Mouse (Mus musculus) cerebellum, adult (tissue): Measurements from ENCODE around the gene Wnt7a.

Source experiments
- ATAC-seq: cut with Nextera tagmentation; 2 replicates; pipeline ENCODE4 v1.9.2; 2017; ENCODE audit warnings: mild to moderate bottlenecking, moderate library complexity, mixed read lengths; ENCODE audit not compliant: insufficient number of reproducible peaks, low FRiP score, low TSS enrichment

The Wnt7a gene

DNA sequence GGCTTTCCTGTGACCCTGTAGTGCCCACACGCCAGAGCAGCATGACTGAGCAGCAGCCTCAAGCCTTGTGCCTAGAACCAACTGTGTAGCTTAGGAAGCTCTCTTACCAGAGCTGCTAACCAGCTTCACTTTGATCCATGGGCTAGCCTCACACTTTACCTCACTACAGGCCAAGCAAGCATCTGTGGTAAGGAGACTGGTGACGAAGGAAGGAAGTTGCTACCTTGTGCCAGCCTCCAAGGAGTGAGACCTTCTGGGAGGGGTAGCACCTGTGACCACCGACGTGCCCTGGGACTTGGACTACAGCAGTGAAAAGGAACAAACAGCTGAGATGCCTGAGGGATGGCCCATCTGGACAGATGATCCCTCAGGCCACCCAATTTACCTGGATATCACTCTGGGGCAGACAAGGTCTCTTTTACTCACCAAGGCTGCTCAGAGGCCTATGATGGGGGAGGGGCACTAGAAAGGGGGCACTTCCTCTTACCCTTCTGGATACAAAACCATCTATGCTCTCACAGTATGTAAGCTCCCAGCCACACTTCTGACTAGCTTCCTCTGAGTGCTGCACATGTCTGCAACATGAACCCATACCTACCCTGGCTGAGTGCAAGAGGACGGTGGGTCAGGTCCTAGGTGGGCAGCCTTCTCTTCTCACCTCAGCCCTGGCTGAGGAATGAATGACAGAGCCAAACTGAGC lies 18.5 kb downstream of the Wnt7a start:
- no peak for ATAC-seq

GRCm38 (mm10) chr6:91389141-91389540 lies 22.0 kb downstream of the Wnt7a start:
- no peak for ATAC-seq

DNA sequence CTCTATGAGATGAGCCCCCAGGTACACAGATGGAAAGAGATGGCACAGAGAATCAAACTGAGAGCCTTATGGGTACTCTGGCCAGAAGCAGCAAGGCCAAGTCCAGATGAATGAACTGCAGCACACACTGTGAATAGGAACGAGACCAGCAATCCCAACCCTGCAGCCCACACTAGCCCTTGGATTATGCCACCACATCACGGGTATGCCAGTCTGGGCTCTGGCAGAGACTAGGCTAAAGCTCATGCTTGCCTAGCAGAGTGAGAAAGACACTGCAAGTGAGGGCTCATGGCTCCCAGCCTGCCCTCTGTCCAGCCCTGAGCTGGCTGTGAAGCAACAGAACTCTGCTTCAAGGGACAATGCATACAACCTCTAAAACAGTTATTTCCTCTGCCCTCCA lies 26.7 kb downstream of the Wnt7a start:
- no peak for ATAC-seq

GRCm38 (mm10) chr6:91383871-91384270 lies 27.3 kb downstream of the Wnt7a start:
- no peak for ATAC-seq

DNA sequence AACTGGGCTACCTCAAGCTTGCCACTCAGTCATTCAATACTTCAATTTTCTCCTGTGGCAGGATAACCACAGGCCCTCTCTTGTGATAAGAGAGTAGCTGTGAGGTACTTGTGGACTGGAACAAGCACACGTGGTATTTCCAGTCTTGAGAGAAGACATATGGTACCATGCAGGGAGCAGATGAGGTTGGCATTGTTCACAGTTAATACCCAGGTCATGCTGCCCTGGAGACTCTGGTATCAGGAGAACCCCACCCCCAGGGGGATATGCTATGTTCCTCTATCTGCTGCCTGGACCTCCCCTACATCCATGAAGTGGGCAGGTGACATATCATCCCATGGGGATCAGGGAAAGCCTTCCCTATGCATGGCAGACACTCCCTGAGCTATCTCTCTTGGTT lies 27.9 kb downstream of the Wnt7a start:
- peak; percentile 60 for ATAC-seq

DNA sequence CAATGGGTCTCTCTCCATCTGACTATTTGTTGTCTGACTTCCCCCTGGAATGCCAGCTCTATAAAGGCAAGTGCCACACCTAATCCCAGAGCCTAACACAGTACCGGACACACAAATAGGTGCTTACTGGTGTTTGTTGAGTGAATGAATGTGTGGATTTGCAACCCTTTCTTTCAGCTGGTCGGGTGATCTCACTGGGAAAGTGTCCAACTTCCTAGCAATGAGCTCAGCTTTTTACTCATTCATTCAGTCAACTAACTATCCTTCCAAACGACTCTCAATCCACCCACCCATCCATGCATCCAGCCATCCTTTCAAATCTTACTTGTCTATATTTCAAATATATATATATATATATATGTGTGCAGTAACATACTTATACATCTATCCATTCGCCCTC lies 31.3 kb downstream of the Wnt7a start:
- no peak for ATAC-seq

GRCm38 (mm10) chr6:91379266-91379665 lies 31.9 kb downstream of the Wnt7a start:
- ATAC-seq: no peak

DNA sequence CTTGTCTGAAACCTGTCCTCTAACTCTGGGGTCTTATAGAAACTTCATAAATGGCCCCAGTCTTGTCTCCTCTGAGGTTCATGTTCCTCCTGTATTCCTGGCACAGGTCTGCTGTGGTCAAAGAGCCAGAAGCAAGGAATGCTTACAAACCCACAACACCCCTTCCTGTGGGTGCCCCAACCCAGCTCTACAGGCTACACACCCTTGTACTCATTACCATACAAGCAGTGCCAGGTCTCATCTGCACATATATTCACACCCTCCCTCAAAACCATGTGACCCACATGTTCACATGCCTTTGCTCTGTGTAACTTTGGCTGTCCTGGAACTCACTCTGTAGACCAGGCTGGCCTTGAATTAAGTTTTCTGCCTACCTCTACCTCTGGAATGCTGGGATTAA lies 38.2 kb downstream of the Wnt7a start:
- ATAC-seq: no peak

GRCm38 (mm10) chr6:91372586-91372971 lies 38.6 kb downstream of the Wnt7a start:
- no peak for ATAC-seq

DNA sequence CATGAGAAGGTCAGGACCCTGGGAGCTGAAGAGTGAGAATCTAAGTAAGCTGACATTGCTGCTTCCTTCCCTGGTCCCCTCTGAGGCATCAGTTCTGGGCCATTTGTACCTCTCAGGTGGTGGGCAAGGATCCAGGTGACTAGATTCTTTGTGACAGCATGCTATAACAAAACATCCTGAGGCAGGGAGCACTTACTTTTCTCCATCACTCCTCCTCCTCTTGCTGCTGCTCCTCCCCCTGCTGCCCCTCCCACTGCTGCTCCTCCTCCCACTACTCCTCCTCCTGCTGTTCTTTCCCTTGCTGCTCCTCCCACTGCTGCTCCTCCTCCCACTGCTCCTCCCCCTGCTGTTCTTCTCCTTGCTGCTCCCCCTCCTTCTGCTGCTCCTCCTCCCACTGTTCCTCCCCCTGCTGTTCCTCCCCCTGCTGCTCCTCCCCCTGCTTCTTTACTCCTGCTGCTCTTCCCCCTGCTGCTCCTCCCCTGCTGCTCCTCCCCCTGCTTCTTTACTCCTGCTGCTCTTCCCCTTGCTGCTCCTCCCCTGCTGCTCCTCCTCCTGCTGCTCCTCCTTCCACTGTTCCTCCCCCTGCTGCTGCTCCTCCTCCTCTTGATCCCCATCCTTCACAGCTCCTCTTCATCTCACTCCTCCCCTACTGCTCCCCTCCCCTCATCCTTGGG lies 39.1 kb downstream of the Wnt7a start:
- no peak for ATAC-seq

GRCm38 (mm10) chr6:91366781-91367180 lies 44.4 kb downstream of the Wnt7a start:
- ATAC-seq: no peak

DNA sequence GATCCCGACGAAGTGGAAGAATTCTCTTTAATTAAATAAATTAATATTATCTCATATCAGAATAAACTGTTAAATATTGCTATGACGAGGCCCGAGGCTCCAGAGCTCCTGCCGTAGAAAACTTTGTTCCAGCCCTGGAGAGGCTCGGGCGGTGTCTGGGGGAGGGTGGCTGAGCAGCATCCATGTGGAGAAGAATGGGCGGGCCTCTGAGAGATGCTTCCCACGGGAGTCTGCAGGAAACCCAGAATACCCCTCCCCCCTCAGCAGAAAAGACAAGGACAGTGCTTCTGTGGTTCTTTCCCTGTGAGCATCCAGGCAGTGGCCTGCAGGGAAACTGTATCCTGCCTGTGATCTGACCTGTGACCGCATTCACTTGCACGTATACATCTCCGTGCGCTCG lies 45.7 kb downstream of the Wnt7a start:
- ATAC-seq: no peak

DNA sequence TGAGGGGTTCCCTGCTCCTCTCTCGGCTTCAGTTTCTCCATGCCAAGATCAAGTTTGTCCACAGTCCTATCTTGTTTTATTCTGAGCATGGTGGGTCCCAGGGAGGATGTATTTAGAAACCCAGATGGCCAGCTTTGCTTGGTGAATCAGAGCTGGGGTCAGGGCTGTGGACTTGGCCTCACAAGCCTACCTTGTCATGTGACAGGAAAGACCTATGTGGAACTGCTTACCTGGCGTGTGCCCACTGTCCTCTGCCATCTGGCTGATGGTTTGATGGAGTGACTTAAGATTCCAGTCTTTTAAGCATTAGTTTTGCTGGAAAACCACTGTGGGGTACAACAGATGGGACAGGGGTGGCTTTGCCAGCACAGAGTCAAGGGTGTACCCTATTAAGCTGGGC lies 48.4 kb downstream of the Wnt7a start:
- ATAC-seq: no peak

GRCm38 (mm10) chr6:91360998-91361397 lies 50.2 kb downstream of the Wnt7a start:
- ATAC-seq: no peak

DNA sequence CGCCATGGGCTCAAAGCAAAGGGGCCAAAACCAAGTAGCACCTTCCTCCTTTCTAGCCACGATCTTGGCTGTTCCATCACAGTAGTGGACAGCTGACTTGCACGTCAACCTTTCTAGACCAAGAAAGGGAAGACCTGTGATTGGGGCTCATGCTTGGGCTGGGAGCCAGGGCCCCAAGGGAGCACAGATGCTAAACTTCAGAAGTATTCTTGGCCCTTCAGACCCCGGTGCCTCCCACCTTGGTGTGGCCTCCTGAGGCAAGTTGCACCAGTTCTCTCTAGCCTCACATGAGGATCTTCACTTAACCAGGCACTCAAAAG lies 50.8 kb downstream of the Wnt7a start:
- no peak for ATAC-seq

DNA sequence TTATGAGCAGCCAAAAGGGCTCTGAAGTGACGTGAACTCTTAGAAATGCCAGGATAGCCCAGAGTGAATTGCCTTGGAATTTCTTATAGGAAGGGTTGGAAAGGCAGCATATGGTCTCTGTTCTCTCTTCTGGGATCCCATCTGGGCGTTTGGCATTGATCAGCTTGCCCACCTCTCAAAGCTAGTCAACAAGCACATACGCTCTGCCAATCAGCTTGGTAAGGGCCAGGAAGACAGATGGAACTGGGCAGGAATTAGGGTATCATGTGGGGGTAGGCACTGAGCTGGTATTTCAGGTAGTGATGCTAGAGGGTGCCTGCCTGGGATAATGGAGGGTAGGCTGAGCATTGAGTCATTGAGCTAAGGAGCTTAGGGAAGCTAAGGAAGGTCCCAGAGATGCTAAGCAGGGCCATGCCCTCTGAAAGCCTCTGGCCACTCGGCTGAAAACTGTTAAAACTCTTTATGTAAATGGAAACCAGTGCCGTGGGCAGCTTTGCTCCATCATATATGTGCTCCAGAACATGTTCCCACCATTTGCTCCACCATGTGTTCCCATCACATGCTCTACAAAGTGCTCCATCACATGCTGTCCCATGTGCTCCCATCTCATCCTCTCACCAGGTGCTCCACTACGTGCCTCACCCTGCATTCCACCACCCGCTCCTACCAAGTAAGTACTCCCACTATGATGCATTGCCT lies 51.3 kb downstream of the Wnt7a start:
- ATAC-seq: peak; percentile 83

DNA sequence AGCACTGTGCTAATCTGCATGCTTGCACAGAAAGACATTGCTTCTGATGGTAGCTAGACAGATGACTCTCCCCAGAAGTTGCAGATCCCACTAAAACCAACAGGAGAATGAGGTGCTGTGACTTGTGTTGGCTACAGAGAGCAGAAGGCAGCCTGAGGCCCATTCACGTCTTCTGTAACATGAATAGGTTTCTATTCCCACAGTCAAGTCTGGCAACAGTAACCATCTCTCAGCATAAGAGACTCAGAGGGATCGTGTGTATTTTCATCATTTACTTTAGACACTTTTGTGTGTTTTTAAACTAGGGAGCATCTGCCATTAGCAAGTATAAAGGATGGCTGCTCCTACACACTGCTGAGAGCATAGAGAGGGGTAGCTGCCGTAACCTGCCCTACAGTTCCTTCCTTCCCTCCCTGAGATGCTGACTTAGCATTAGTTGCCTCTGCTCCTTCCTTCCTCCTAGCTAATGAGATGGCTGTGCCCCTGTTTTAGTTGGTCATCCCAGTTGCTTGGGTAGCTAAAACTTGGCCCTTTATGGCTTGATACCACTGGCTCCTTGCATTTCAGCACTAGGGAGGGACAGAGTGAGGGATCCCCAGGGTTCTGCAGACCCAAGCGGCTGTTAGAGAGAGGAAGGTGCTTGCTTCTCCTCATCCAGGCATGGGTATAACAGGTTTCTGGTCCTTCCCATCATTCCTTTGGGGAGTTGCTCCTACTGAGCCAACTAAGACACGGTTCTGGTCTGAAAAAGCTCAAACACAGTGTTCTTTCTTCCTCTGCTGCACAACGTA lies 52.1 kb downstream of the Wnt7a start:
- no peak; the same call in 1 of the 2 replicates for ATAC-seq

GRCm38 (mm10) chr6:91358394-91358793 lies 52.8 kb downstream of the Wnt7a start:
- ATAC-seq: no peak

- no peak for ATAC-seq
Measured at GRCm38 (mm10) chr6:91357238-91357876, 53.8 kb downstream of the Wnt7a start.

- ATAC-seq: no peak; the same call in 1 of the 2 replicates
Measured at GRCm38 (mm10) chr6:91349620-91350019, 61.5 kb downstream of the Wnt7a start.
